Mouse (Mus musculus): ENCODE measurements around the gene Sdk1.

- no peak for TF ChIP-seq CTCF (IDR thresholded peaks at IDR 0.05; ENCODE audit: low read depth, low read length)
- no peak for TF ChIP-seq POLR2A (IDR thresholded peaks at IDR 0.05; ENCODE audit: insufficient read depth, low read length)
Observed at GRCm38 (mm10) chr5:141649831-141650375, 408.6 kb downstream of the Sdk1 start.
